Mouse (Mus musculus) large intestine, adult 2 months (tissue): ENCODE measurements around the gene Arl16. TPM values are rescaled to one million over a fixed set of nuclear protein-coding genes. Genes with fewer than 3 reads are reported as not detected.

Source experiments
- polyA plus RNA-seq: library from polyadenylated mRNA; depleted of rRNA; stranded (reverse); fragments of >200 nt; gene quantifications from 2 replicates; pipeline ENCODE4 v1.2.3, GENCODE M21; 2012; rRNA removed

Arl16 gene
- polyA plus RNA-seq, 1 experiment, result 16.8 TPM

Other genes with a start within 250 kb of the Arl16 start
- gene Bahcc1, start 234.7 kb downstream of the Arl16 start, polyA plus RNA-seq, result 7.6 and 8.2 TPM in 2 replicates
- 1,539 and 1,751 TPM in 2 replicates for gene Actg1, start 119.1 kb downstream of the Arl16 start, polyA plus RNA-seq
- gene Fscn2, start 106.1 kb downstream of the Arl16 start, polyA plus RNA-seq, result not detected in 2 replicates
- 33.5 and 34.5 TPM in 2 replicates for gene Faap100, start 88.8 kb downstream of the Arl16 start, polyA plus RNA-seq
- gene Nploc4, start 29.9 kb downstream of the Arl16 start, polyA plus RNA-seq, result 42.4 and 50.9 TPM in 2 replicates
- gene Tspan10, start 25.0 kb downstream of the Arl16 start, polyA plus RNA-seq, result 0.85 and 1.1 TPM in 2 replicates
- 0.30 and 0.89 TPM in 2 replicates for gene Pde6g, start 14.1 kb downstream of the Arl16 start, polyA plus RNA-seq
- 18.2 and 19.6 TPM in 2 replicates for gene Oxld1, start 9.5 kb downstream of the Arl16 start, polyA plus RNA-seq
- gene Ccdc137, start 9.5 kb downstream of the Arl16 start, polyA plus RNA-seq, result 12.3 and 15.1 TPM in 2 replicates
- gene Mrpl12, start 17.0 kb upstream of the Arl16 start, polyA plus RNA-seq, result 139 and 148 TPM in 2 replicates
- 287 and 345 TPM in 2 replicates for gene Slc25a10, start 24.2 kb upstream of the Arl16 start, polyA plus RNA-seq
- gene Gcgr, start 63.1 kb upstream of the Arl16 start, polyA plus RNA-seq, result 0.90 and 1.1 TPM in 2 replicates
- gene Mcrip1, start 82.1 kb upstream of the Arl16 start, polyA plus RNA-seq, result 36.6 and 46.6 TPM in 2 replicates
- gene Ppp1r27, start 83.5 kb upstream of the Arl16 start, polyA plus RNA-seq, result 0.22 TPM in 1 of 2 replicates, not detected in the other
- 496 and 716 TPM in 2 replicates for gene P4hb, start 105.6 kb upstream of the Arl16 start, polyA plus RNA-seq
- gene Arhgdia, start 114.0 kb upstream of the Arl16 start, polyA plus RNA-seq, result 745 and 760 TPM in 2 replicates
- 45.9 and 54.0 TPM in 2 replicates for gene Alyref, start 130.8 kb upstream of the Arl16 start, polyA plus RNA-seq
- 84.8 and 85.4 TPM in 2 replicates for gene Anapc11, start 130.8 kb upstream of the Arl16 start, polyA plus RNA-seq
- gene Npb, start 140.9 kb upstream of the Arl16 start, polyA plus RNA-seq, result 0.63 and 1.0 TPM in 2 replicates
- 397 and 622 TPM in 2 replicates for gene Pcyt2, start 150.3 kb upstream of the Arl16 start, polyA plus RNA-seq
- 117 and 124 TPM in 2 replicates for gene Sirt7, start 157.6 kb upstream of the Arl16 start, polyA plus RNA-seq
- 28.4 and 30.8 TPM in 2 replicates for gene Mafg, start 166.0 kb upstream of the Arl16 start, polyA plus RNA-seq
- 16.4 and 16.7 TPM in 2 replicates for gene Pycr1, start 176.2 kb upstream of the Arl16 start, polyA plus RNA-seq
- 0.53 and 0.56 TPM in 2 replicates for gene Myadml2, start 180.6 kb upstream of the Arl16 start, polyA plus RNA-seq
- 0.45 and 0.79 TPM in 2 replicates for gene Notum, start 193.6 kb upstream of the Arl16 start, polyA plus RNA-seq
- gene Aspscr1, start 205.4 kb upstream of the Arl16 start, polyA plus RNA-seq, result 74.9 and 88.8 TPM in 2 replicates
- gene Cenpx, start 246.1 kb upstream of the Arl16 start, polyA plus RNA-seq, result 94.1 and 101 TPM in 2 replicates
- 21.3 and 34.5 TPM in 2 replicates for gene Lrrc45, start 246.3 kb upstream of the Arl16 start, polyA plus RNA-seq